ENCODE assay signal across 9 mouse cellular contexts in genomic region chr7:89903442-89904343, GRCm38 (mm10). TPM values are rescaled to one million over a fixed set of nuclear protein-coding genes. Genes with fewer than 3 reads are reported as not detected.
DNase-seq lines count a peak whose midpoint lies in the region; ATAC-seq lines count a peak whose summit lies in the region.
"Had no signal": no experiment of that assay in that cellular context is flagged by ENCODE, and none has a peak within 500 bp of the region (broad histone marks: within the 10 kb centered on the region; RNA-seq: fewer than 3 reads in every experiment).

Gene Ccdc81, minus strand, starts transcription at chr7:89903629.

- no peaks in the 10 kb centered on the region for H3K9me3 ChIP-seq in heart, embryonic 12.5 days (replicated peaks)
- no peaks in the 10 kb centered on the region for H3K9me3 ChIP-seq in midbrain, embryonic 13.5 days

- H3K4me3 ChIP-seq in heart, embryonic 12.5 days: no peak within 1 kb of the TSS
- no peak within 1 kb of the TSS for H3K4me3 ChIP-seq in midbrain, embryonic 13.5 days (replicated peaks)

- no peak within 1 kb of the TSS for H3K27ac ChIP-seq in heart, embryonic 12.5 days (ENCODE audit: poor library complexity, severe bottlenecking)
- H3K27ac ChIP-seq in midbrain, embryonic 13.5 days: no peak within 1 kb of the TSS

- no peak for DNase-seq in heart, adult 9 months (ENCODE audit: low spot score in 2 of 2)
- DNase-seq in ZHBTc4 (ENCODE audit: low read depth, low spot score): peak; percentile 67
- DNase-seq in forelimb bud, embryonic 11.5 days (ENCODE audit: low read depth, low spot score): peak; percentile 33
- DNase-seq in urinary bladder, postnatal 4 days (ENCODE audit: low spot score in 2 of 2): no peak
- DNase-seq in thymus, postnatal 25 days: no peak
- no peak for DNase-seq in lung, postnatal 10 days
- DNase-seq: cerebellum, adult 18-20 months had no signal

- WGBS in heart, embryonic 12.5 days: 39% methylated on average over 22 of the region's 22 CpGs
- 22% methylated on average over 22 of the region's 22 CpGs for WGBS in midbrain, embryonic 13.5 days

- H3K27me3 ChIP-seq in heart, embryonic 12.5 days (replicated peaks): no peaks in the 10 kb centered on the region
- no peaks in the 10 kb centered on the region for H3K27me3 ChIP-seq in midbrain, embryonic 13.5 days

- 0 out of 2 replicates have a peak within 1 kb of the TSS, but pooled peaks have one; percentile 24 for H3K9ac ChIP-seq in heart, embryonic 12.5 days
- H3K9ac ChIP-seq in midbrain, embryonic 13.5 days (replicated peaks): no peak within 1 kb of the TSS

- no peak for ATAC-seq in heart, embryonic 12.5 days (ENCODE audit: insufficient number of reproducible peaks, low FRiP score)
- ATAC-seq in midbrain, embryonic 13.5 days: peak; percentile 86

- H3K36me3 ChIP-seq in heart, embryonic 12.5 days: no peaks in the 10 kb centered on the region
- H3K36me3 ChIP-seq in midbrain, embryonic 13.5 days: no peaks in the 10 kb centered on the region

- H3K4me1 ChIP-seq in heart, embryonic 12.5 days (replicated peaks): 0 out of 2 replicates have a peak, but pooled peaks cover 5% of the 10 kb centered on the region
- H3K4me1 ChIP-seq in midbrain, embryonic 13.5 days (replicated peaks): peaks cover 8% of the 10 kb centered on the region

- peak within 1 kb of the TSS; percentile 56 for H3K4me2 ChIP-seq in heart, embryonic 12.5 days
- H3K4me2 ChIP-seq in midbrain, embryonic 13.5 days (replicated peaks): peak within 1 kb of the TSS; percentile 41

RNA-seq across cellular contexts. Expression of gene Ccdc81, which starts in this region (rescaled TPM):
- polyA plus RNA-seq in heart, embryonic 12.5 days (2016; fragmentation: Nextera tagmentation; extraction: Ambion mirVana): 0.06 TPM in 1 of 2 replicates, not detected in the other
- polyA plus RNA-seq in midbrain, embryonic 13.5 days (2015; fragmentation: Nextera tagmentation; extraction: Ambion mirVana): 0.49 and 0.93 TPM in 2 replicates

Comparison
In these comparisons a context has a peak if more than half of its experiments do, and no peak if none do; other contexts are left out.
1. Peak in ATAC-seq and H3K4me2 ChIP-seq in midbrain, embryonic 13.5 days; RNA of the gene not detected or under 1 TPM.
2. DNase-seq: peak in ZHBTc4 (single experiment) and forelimb bud, embryonic 11.5 days (single experiment); none in heart, adult 9 months (0 of 2), urinary bladder, postnatal 4 days (0 of 2), thymus, postnatal 25 days (single experiment) and lung, postnatal 10 days (single experiment).